Mouse (Mus musculus) forebrain, embryonic 13.5 days (tissue): ENCODE results near the gene Sp1. TPM values are rescaled to one million over a fixed set of nuclear protein-coding genes. Genes with fewer than 3 reads are reported as not detected.

Experiments
- ATAC-seq: fragments of 200-750 bp; cut with Nextera tagmentation; 2 replicates; pipeline ENCODE4 v1.8.0; 2017
- H3K27ac ChIP-seq: fragments of 300-500 bp; sonication (generic); 2 replicates; pipeline ENCODE4 v1.5.1; 2015; ENCODE audit warnings: inconsistent platforms, mild to moderate bottlenecking, moderate library complexity
- H3K27me3 ChIP-seq: fragments of 300-500 bp; sonication (generic); 2 replicates; pipeline ENCODE4 v1.6.1; 2015; ENCODE audit warnings: mild to moderate bottlenecking, inconsistent platforms
- H3K36me3 ChIP-seq: fragments of 300-500 bp; sonication (generic); 2 replicates; pipeline ENCODE4 v1.6.1; 2015; ENCODE audit warnings: mild to moderate bottlenecking, inconsistent platforms; ENCODE audit not compliant: poor library complexity, severe bottlenecking
- H3K4me1 ChIP-seq: fragments of 300-500 bp; sonication (generic); 2 replicates; pipeline ENCODE4 v1.6.1; 2015; ENCODE audit warnings: inconsistent platforms
- H3K4me2 ChIP-seq: fragments of 300-500 bp; sonication (generic); 2 replicates; pipeline ENCODE4 v1.6.1; 2015; ENCODE audit warnings: inconsistent platforms, mild to moderate bottlenecking, moderate library complexity
- H3K4me3 ChIP-seq: fragments of 300-500 bp; sonication (generic); 2 replicates; pipeline ENCODE4 v1.5.1; 2015; ENCODE audit warnings: mild to moderate bottlenecking, inconsistent platforms
- H3K9ac ChIP-seq: fragments of 300-500 bp; sonication (generic); 2 replicates; pipeline ENCODE4 v1.6.1; 2015; ENCODE audit warnings: mild to moderate bottlenecking, inconsistent platforms
- H3K9me3 ChIP-seq: fragments of 300-500 bp; sonication (generic); replicated peaks from 2 replicates; pipeline ENCODE4 v1.6.1; 2016; ENCODE audit warnings: inconsistent platforms
- WGBS: fragments of 180-500 bp; shearing (Covaris S2); methylation state at CpG from one replicate; pipeline ENCODE4 v1.1.7; 2015; 5-methylcytosine and 5-hydroxymethylcytosine counted together
- polyA plus RNA-seq: library from polyadenylated mRNA; unstranded; fragments of >200 nt; fragmentation: Nextera tagmentation; extraction: Ambion mirVana; gene quantifications from 2 replicates; pipeline ENCODE4 v1.2.1, GENCODE M21; 2015

Sp1 gene
- polyA plus RNA-seq, 1 experiment from 2014 or later = 7.0 TPM

GRCm38 (mm10) chr15:102470605-102471294 is 64.8 kb downstream of the Sp1 start:
- H3K9ac ChIP-seq = peak overlapping the region; percentile 97
- H3K36me3 ChIP-seq = peaks cover 22% of the 10 kb centered on the region
- peak overlapping the region; percentile 76 for H3K4me2 ChIP-seq
- no peaks in the 10 kb centered on the region for H3K27me3 ChIP-seq
- ATAC-seq = peak; percentile 74
- H3K4me3 ChIP-seq = peak overlapping the region; percentile 90
- peaks cover 20% of the 10 kb centered on the region for H3K4me1 ChIP-seq
- WGBS = under 1% methylated on average over 32 of the region's 67 CpGs
- H3K9me3 ChIP-seq = no peaks in the 10 kb centered on the region
- H3K27ac ChIP-seq = peak overlapping the region; percentile 97

GRCm38 (mm10) chr15:102471295-102471645 is 65.3 kb downstream of the Sp1 start:
- H3K9me3 ChIP-seq = no peaks in the 10 kb centered on the region
- H3K27me3 ChIP-seq = no peaks in the 10 kb centered on the region
- ATAC-seq = no peak
- peaks cover 20% of the 10 kb centered on the region for H3K4me1 ChIP-seq
- H3K27ac ChIP-seq = peak overlapping the region; percentile 97
- peak overlapping the region; percentile 90 for H3K4me3 ChIP-seq
- H3K4me2 ChIP-seq = peak overlapping the region; percentile 76
- peaks cover 27% of the 10 kb centered on the region for H3K36me3 ChIP-seq
- H3K9ac ChIP-seq = peak overlapping the region; percentile 97
- under 1% methylated on average over 10 of the region's 10 CpGs for WGBS

- Histone ChIP-seq H3K27ac (no peak overlapping the region), H3K9me3 (no peaks in the 10 kb centered on the region), H3K9ac (peak overlapping the region; percentile 97), H3K36me3 (peaks cover 31% of the 10 kb centered on the region), H3K4me1 (peaks cover 20% of the 10 kb centered on the region), H3K4me3 (peak overlapping the region; percentile 90), H3K4me2 (peak overlapping the region; percentile 76), H3K27me3 (no peaks in the 10 kb centered on the region)
- no peak for ATAC-seq
Observed at GRCm38 (mm10) chr15:102471727-102472126, 65.8 kb downstream of the Sp1 start.

- Histone ChIP-seq H3K36me3 (peaks cover 47% of the 10 kb centered on the region), H3K4me3 (no peak overlapping the region), H3K4me1 (peaks cover 20% of the 10 kb centered on the region), H3K4me2 (0 out of 2 replicates have a peak overlapping the region, but pooled peaks have one; percentile 6), H3K27me3 (no peaks in the 10 kb centered on the region), H3K27ac (no peak overlapping the region), H3K9me3 (no peaks in the 10 kb centered on the region), H3K9ac (no peak overlapping the region)
- 72% methylated on average over 2 of the region's 2 CpGs for WGBS
- ATAC-seq = no peak
Observed at GRCm38 (mm10) chr15:102473246-102473645, 67.3 kb downstream of the Sp1 start.

GRCm38 (mm10) chr15:102474520-102474919 is 68.6 kb downstream of the Sp1 start:
- Histone ChIP-seq H3K4me3 (no peak overlapping the region), H3K27ac (no peak overlapping the region), H3K9ac (no peak overlapping the region), H3K4me2 (no peak overlapping the region), H3K27me3 (no peaks in the 10 kb centered on the region), H3K4me1 (peaks cover 20% of the 10 kb centered on the region), H3K36me3 (peaks cover 59% of the 10 kb centered on the region), H3K9me3 (no peaks in the 10 kb centered on the region)
- WGBS = 91% methylated on average over 2 of the region's 2 CpGs
- no peak for ATAC-seq

- no peaks in the 10 kb centered on the region for H3K27me3 ChIP-seq
- H3K27ac ChIP-seq = no peak overlapping the region
- WGBS = 97% methylated on average over 3 of the region's 3 CpGs
- no peak overlapping the region for H3K9ac ChIP-seq
- no peak overlapping the region for H3K4me3 ChIP-seq
- ATAC-seq = no peak
- H3K4me2 ChIP-seq = no peak overlapping the region
- H3K4me1 ChIP-seq = no peaks in the 10 kb centered on the region
- H3K36me3 ChIP-seq = peaks cover 91% of the 10 kb centered on the region
- H3K9me3 ChIP-seq = no peaks in the 10 kb centered on the region
Observed at GRCm38 (mm10) chr15:102483136-102483535, 77.2 kb downstream of the Sp1 start.

- Histone ChIP-seq H3K27me3 (no peaks in the 10 kb centered on the region), H3K4me3 (no peak overlapping the region), H3K27ac (no peak overlapping the region), H3K4me1 (no peaks in the 10 kb centered on the region), H3K9ac (no peak overlapping the region), H3K36me3 (peaks cover 92% of the 10 kb centered on the region), H3K9me3 (no peaks in the 10 kb centered on the region), H3K4me2 (no peak overlapping the region)
- ATAC-seq = no peak
- 89% methylated on average over 12 of the region's 12 CpGs for WGBS
Observed at GRCm38 (mm10) chr15:102485853-102486252, 79.9 kb downstream of the Sp1 start.

Other genes with a start within 250 kb of the Sp1 start
- gene Zfp740, start 202.9 kb upstream of the Sp1 start, polyA plus RNA-seq = 90.0 and 98.7 TPM in 2 replicates
- 42.7 and 46.4 TPM in 2 replicates for gene Csad, start 201.4 kb upstream of the Sp1 start, polyA plus RNA-seq
- 0.32 and 0.48 TPM in 2 replicates for gene Itgb7, start 174.2 kb upstream of the Sp1 start, polyA plus RNA-seq
- gene Rarg, start 148.6 kb upstream of the Sp1 start, polyA plus RNA-seq = 3.2 and 4.2 TPM in 2 replicates
- 0.09 TPM in 1 of 2 replicates, not detected in the other for gene Gm9918, start 135.6 kb upstream of the Sp1 start, polyA plus RNA-seq
- gene Mfsd5, start 126.7 kb upstream of the Sp1 start, polyA plus RNA-seq = 46.7 and 48.9 TPM in 2 replicates
- gene Espl1, start 109.9 kb upstream of the Sp1 start, polyA plus RNA-seq = 19.7 and 27.3 TPM in 2 replicates
- 470 and 502 TPM in 2 replicates for gene Pfdn5, start 80.0 kb upstream of the Sp1 start, polyA plus RNA-seq
- 116 and 126 TPM in 2 replicates for gene Myg1, start 74.4 kb upstream of the Sp1 start, polyA plus RNA-seq
- gene Aaas, start 55.4 kb upstream of the Sp1 start, polyA plus RNA-seq = 64.1 and 66.5 TPM in 2 replicates
- gene Sp7, start 39.0 kb upstream of the Sp1 start, polyA plus RNA-seq = 0.15 and 0.18 TPM in 2 replicates
- 0.19 and 0.20 TPM in 2 replicates for gene Amhr2, start 39.2 kb downstream of the Sp1 start, polyA plus RNA-seq
- 88.9 and 90.9 TPM in 2 replicates for gene Prr13, start 52.9 kb downstream of the Sp1 start, polyA plus RNA-seq
- 198 and 212 TPM in 2 replicates for gene Pcbp2, start 64.4 kb downstream of the Sp1 start, polyA plus RNA-seq
- gene Gm10337, start 97.6 kb downstream of the Sp1 start, polyA plus RNA-seq = 6.6 and 13.4 TPM in 2 replicates
- 37.6 and 40.4 TPM in 2 replicates for gene Map3k12, start 110.9 kb downstream of the Sp1 start, polyA plus RNA-seq
- 87.7 and 103 TPM in 2 replicates for gene Tarbp2, start 112.0 kb downstream of the Sp1 start, polyA plus RNA-seq
- 1.6 and 3.9 TPM in 2 replicates for gene Npff, start 118.8 kb downstream of the Sp1 start, polyA plus RNA-seq
- not detected in 2 replicates for gene Gm28047, start 218.9 kb downstream of the Sp1 start, polyA plus RNA-seq
- gene Atf7, start 219.3 kb downstream of the Sp1 start, polyA plus RNA-seq = 19.8 and 22.1 TPM in 2 replicates